Mouse (Mus musculus) forebrain, embryonic 11.5 days (tissue): Measurements from ENCODE around the gene Filip1l. TPM values are rescaled to one million over a fixed set of nuclear protein-coding genes. Genes with fewer than 3 reads are reported as not detected.

Experiments used
- ATAC-seq: fragments of 200-750 bp; cut with Nextera tagmentation; replicated peaks from 2 replicates; pipeline ENCODE4 v1.8.0; 2017; ENCODE audit warnings: moderate TSS enrichment; ENCODE audit not compliant: low FRiP score
- DNase-seq: peaks from one replicate; pipeline ENCODE4 v3.0.0-alpha.2; 2017; ENCODE audit warnings: low spot score
- H3K27ac ChIP-seq: fragments of 300-500 bp; sonication (generic); 2 replicates; pipeline ENCODE4 v1.5.1; 2014; ENCODE audit warnings: low read depth, low read length
- H3K27me3 ChIP-seq: fragments of 300-500 bp; sonication (generic); 2 replicates; pipeline ENCODE4 v1.6.1; 2014; ENCODE audit warnings: mild to moderate bottlenecking, low read length, mixed read lengths; ENCODE audit not compliant: control insufficient read depth, insufficient read depth
- H3K36me3 ChIP-seq: fragments of 300-500 bp; sonication (generic); 2 replicates; pipeline ENCODE4 v1.6.1; 2014; ENCODE audit warnings: mild to moderate bottlenecking, low read length, moderate library complexity, mixed read lengths; ENCODE audit not compliant: control insufficient read depth, insufficient read depth
- H3K4me1 ChIP-seq: fragments of 300-500 bp; sonication (generic); replicated peaks from 2 replicates; pipeline ENCODE4 v1.6.1; 2014; ENCODE audit warnings: low read length, mixed read lengths; ENCODE audit not compliant: control insufficient read depth, insufficient read depth
- H3K4me2 ChIP-seq: fragments of 300-500 bp; sonication (generic); 2 replicates; pipeline ENCODE4 v1.6.1; 2014; ENCODE audit warnings: low read depth, mild to moderate bottlenecking, low read length, moderate library complexity, mixed read lengths; ENCODE audit not compliant: severe bottlenecking
- H3K4me3 ChIP-seq: fragments of 300-500 bp; sonication (generic); 2 replicates; pipeline ENCODE4 v1.5.1; 2014; ENCODE audit warnings: low read depth, low read length
- H3K9ac ChIP-seq: fragments of 300-500 bp; sonication (generic); 2 replicates; pipeline ENCODE4 v1.6.1; 2014; ENCODE audit warnings: low read length
- H3K9me3 ChIP-seq: fragments of 300-500 bp; sonication (generic); 2 replicates; pipeline ENCODE4 v1.6.1; 2016; ENCODE audit warnings: low read length, mixed read lengths; ENCODE audit not compliant: control insufficient read depth
- WGBS: fragments of 180-500 bp; shearing (Covaris S2); extraction: QIAGEN DNeasy Blood & Tissue Kit; methylation state at CpG from one replicate; pipeline ENCODE4 v1.1.7; 2014; 5-methylcytosine and 5-hydroxymethylcytosine counted together
- polyA plus RNA-seq: library from polyadenylated mRNA; unstranded; fragments of >200 nt; fragmentation: Nextera tagmentation; extraction: Ambion mirVana; gene quantifications from 2 replicates; pipeline ENCODE4 v1.2.1, GENCODE M21; 2014

Filip1l gene
- polyA plus RNA-seq, 1 experiment from 2014 or later = 10.0 TPM

DNA sequence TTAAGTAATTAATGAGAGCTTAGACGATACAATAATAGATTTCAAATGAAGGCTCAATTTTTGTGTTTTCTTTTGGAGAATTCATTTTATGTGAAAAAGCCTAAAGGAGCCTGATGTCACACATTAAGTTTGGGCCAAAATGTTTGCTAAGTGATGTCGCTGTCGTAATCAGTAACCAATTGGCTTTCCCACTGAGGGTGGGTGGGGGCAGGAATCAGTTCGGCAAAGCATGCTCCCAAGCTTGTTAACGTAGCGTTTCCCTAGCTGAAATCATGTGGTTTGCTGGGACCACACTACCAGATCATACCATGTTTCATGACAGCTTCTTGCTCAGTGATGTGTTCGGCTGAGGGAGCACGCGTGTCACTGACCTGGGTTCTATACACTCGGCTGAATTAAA lies 162.7 kb downstream of the Filip1l start:
- no peak overlapping the region for H3K4me3 ChIP-seq
- DNase-seq (no peak), ATAC-seq (no peak)
- no peaks in the 10 kb centered on the region for H3K9me3 ChIP-seq
- H3K4me1 ChIP-seq = no peaks in the 10 kb centered on the region
- H3K27ac ChIP-seq = no peak overlapping the region
- H3K36me3 ChIP-seq = no peaks in the 10 kb centered on the region
- H3K27me3 ChIP-seq = no peaks in the 10 kb centered on the region
- WGBS = 90% methylated on average over 10 of the region's 10 CpGs
- no peak overlapping the region for H3K9ac ChIP-seq
- H3K4me2 ChIP-seq = no peak overlapping the region

DNA sequence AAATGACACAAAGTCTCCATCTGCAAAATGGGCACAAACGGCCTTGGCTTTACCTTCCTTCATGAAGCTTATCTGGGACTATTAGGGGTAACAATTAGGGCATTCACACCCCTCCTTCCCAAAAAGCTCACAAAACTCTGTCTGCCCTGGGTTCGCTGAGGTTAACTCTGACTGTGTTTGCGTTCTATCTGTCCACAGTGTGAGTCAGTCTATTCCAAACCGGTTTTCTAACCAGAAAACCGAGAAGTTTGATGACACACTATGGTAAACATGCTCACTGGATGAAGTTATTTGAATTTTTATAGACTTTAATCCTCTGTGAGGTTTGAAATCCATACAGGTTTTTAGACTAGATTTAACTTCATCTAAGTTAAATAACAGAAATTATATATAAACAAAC lies 172.2 kb downstream of the Filip1l start:
- ATAC-seq = no peak
- no peaks in the 10 kb centered on the region for H3K27me3 ChIP-seq
- WGBS = 81% methylated on average over 5 of the region's 5 CpGs
- H3K4me1 ChIP-seq = no peaks in the 10 kb centered on the region
- no peak for DNase-seq
- no peak overlapping the region for H3K27ac ChIP-seq
- H3K9me3 ChIP-seq = no peaks in the 10 kb centered on the region
- no peak overlapping the region for H3K4me2 ChIP-seq
- H3K4me3 ChIP-seq = no peak overlapping the region
- H3K9ac ChIP-seq = no peak overlapping the region
- H3K36me3 ChIP-seq = no peaks in the 10 kb centered on the region

DNA sequence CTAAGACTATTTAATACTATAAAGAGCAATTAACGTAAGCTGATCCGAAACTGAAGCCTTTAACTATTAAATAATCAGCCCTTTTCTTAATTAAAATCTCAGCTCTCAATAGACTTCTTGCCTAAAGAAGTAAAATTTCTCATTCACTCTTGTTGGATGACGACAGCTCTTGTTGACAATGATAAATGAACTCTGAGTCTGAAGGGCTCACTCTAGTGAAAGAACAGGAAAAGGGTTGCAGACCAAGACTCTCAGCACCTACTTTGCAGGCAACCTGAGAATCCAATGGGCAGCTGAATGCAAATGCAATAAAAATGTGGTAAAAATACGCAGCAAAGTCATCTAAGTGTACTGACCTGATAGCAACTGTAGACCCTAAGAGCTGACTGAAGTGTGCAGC lies 172.6 kb downstream of the Filip1l start:
- Histone ChIP-seq H3K9me3 (no peaks in the 10 kb centered on the region), H3K4me2 (no peak overlapping the region), H3K36me3 (no peaks in the 10 kb centered on the region), H3K9ac (no peak overlapping the region), H3K4me1 (no peaks in the 10 kb centered on the region), H3K4me3 (no peak overlapping the region), H3K27me3 (no peaks in the 10 kb centered on the region), H3K27ac (no peak overlapping the region)
- DNase-seq (no peak), ATAC-seq (no peak)
- WGBS = 83% methylated on average over 4 of the region's 4 CpGs

DNA sequence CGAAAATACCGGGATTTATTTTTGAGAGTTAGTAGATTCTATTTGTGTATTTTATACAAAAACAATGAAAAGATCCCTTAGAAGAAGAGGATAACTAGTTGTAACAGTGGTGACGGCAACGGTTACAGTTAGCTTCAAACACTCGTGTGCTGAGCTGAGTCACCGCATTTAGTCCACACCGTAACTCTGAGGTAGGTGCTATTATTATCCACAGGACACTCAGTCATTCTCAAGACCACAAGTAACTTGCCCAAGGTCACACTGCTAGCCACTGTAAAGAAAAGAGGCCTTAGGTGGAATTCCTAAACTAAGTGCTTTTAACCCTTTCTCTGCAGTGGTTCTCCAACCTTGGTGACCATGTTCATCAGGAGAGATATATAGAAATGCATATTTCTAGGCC lies 174.0 kb downstream of the Filip1l start:
- Histone ChIP-seq H3K9ac (no peak overlapping the region), H3K4me1 (no peaks in the 10 kb centered on the region), H3K4me3 (no peak overlapping the region), H3K27ac (no peak overlapping the region), H3K27me3 (no peaks in the 10 kb centered on the region), H3K36me3 (no peaks in the 10 kb centered on the region), H3K9me3 (no peaks in the 10 kb centered on the region), H3K4me2 (no peak overlapping the region)
- WGBS = 94% methylated on average over 7 of the region's 7 CpGs
- ATAC-seq (no peak), DNase-seq (no peak)

DNA sequence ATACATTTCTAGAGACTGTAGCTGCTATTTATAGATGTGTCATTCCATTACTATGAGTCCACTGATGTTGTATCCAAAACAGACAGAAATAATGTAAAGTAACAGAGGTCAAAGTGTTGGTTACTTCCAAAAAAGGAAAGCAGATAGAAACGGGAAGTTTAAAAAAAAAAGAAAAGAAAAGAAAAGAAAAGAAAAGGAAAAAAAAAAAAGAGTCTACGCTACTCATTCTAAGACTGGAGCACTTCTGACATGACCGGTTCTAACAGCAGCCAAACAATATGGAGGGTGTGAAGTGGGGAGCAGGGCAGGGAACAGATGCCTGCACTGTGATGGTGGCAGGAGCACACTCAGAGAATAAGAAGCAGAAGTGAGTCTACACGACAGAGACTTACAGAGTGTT lies 175.6 kb downstream of the Filip1l start:
- no peak overlapping the region for H3K4me2 ChIP-seq
- no peak overlapping the region for H3K27ac ChIP-seq
- no peaks in the 10 kb centered on the region for H3K4me1 ChIP-seq
- H3K27me3 ChIP-seq = no peaks in the 10 kb centered on the region
- no peaks in the 10 kb centered on the region for H3K9me3 ChIP-seq
- H3K4me3 ChIP-seq = no peak overlapping the region
- no peak overlapping the region for H3K9ac ChIP-seq
- 89% methylated on average over 4 of the region's 4 CpGs for WGBS
- no peak for DNase-seq
- no peak for ATAC-seq
- H3K36me3 ChIP-seq = no peaks in the 10 kb centered on the region

DNA sequence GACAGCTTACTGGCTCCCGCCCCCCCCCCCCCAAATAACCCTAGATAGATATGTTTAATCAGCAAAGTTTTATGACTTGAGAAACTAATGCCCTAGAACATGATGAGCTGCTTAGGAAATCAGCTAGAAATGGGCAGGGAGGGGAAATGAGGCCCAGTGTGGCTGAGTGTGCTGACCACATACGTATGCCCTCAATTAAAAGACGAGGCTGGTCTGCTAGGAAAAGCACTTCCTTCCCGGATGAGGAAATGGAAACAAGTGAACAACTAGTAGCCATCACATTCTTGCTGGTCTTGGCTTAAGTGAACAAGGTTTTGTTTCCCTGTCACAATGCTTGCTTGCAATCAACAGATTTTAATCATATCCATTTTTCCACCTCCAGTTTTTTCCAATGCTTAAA lies 177.7 kb downstream of the Filip1l start:
- no peaks in the 10 kb centered on the region for H3K36me3 ChIP-seq
- no peak overlapping the region for H3K4me2 ChIP-seq
- no peak overlapping the region for H3K27ac ChIP-seq
- H3K4me3 ChIP-seq = no peak overlapping the region
- no peaks in the 10 kb centered on the region for H3K4me1 ChIP-seq
- WGBS = 89% methylated on average over 4 of the region's 4 CpGs
- no peak for ATAC-seq
- no peaks in the 10 kb centered on the region for H3K9me3 ChIP-seq
- H3K9ac ChIP-seq = no peak overlapping the region
- H3K27me3 ChIP-seq = no peaks in the 10 kb centered on the region
- DNase-seq = no peak

DNA sequence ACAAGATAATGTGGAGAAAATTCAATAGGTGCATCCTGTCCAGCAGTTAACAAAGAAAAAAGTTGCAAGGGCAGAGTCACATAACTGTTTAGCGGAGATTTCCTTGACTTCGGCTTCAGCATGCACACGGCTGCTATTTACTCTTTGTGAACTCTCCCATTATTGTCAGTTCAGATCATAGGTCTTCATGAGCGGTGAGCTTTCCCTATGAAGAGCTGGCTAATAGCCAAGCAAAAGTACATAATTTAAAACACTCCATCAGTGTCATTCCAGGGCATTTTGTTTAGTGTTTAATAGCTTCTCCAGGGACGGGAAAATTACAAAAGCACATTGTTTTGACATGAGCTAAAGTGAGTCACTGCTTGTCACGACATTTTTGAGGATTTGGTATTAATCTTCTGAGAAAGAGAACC lies 179.2 kb downstream of the Filip1l start:
- no peaks in the 10 kb centered on the region for H3K27me3 ChIP-seq
- no peaks in the 10 kb centered on the region for H3K9me3 ChIP-seq
- no peak for ATAC-seq
- no peaks in the 10 kb centered on the region for H3K36me3 ChIP-seq
- no peak overlapping the region for H3K9ac ChIP-seq
- H3K4me1 ChIP-seq = no peaks in the 10 kb centered on the region
- no peak for DNase-seq
- no peak overlapping the region for H3K4me3 ChIP-seq
- no peak overlapping the region for H3K4me2 ChIP-seq
- H3K27ac ChIP-seq = no peak overlapping the region
- 47% methylated on average over 6 of the region's 6 CpGs for WGBS

DNA sequence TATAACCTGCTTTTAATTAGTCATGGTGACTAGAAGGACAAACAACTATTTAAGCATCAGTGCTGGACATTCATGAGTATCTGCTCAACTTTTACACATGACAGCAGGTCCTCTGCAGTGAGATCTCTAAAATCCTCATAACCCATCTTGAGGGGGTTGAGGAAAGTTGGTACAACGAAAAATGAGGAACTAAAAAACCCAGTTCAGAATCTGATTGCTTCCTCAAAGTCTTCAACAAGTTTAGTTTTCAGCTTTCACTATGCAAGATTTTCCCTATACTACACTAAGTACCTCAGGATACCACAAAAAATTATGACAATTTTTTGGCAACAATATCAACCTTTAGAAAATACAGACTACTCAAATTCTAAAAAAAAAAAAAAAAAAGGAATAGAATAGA lies 181.5 kb downstream of the Filip1l start:
- H3K27ac ChIP-seq = no peak overlapping the region
- 79% methylated on average over 1 of the region's 1 CpGs for WGBS
- no peak overlapping the region for H3K9ac ChIP-seq
- no peak for ATAC-seq
- no peaks in the 10 kb centered on the region for H3K9me3 ChIP-seq
- no peaks in the 10 kb centered on the region for H3K27me3 ChIP-seq
- DNase-seq = no peak
- no peak overlapping the region for H3K4me2 ChIP-seq
- no peak overlapping the region for H3K4me3 ChIP-seq
- no peaks in the 10 kb centered on the region for H3K36me3 ChIP-seq
- no peaks in the 10 kb centered on the region for H3K4me1 ChIP-seq

DNA sequence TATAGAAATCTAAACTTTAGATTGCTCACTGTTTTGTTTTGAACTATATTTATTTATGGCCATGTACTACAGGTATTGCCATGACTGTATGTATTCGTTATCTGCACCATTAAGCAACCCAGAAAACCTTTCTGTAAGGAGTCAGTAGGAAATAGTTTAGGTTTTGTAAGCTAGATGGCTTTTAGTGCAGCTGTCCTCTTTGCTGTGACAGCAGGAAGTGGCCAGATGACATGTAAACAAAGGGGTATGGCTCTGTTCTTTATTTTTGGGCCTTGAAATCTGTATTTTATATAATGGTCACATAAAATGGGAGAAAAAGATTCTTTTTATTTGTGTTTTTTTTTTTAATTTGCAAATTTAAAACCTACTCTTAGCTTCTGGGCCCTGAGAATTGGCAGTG lies 181.9 kb downstream of the Filip1l start:
- no peaks in the 10 kb centered on the region for H3K9me3 ChIP-seq
- no peak overlapping the region for H3K27ac ChIP-seq
- H3K36me3 ChIP-seq = no peaks in the 10 kb centered on the region
- no peak overlapping the region for H3K9ac ChIP-seq
- no peak overlapping the region for H3K4me3 ChIP-seq
- H3K4me1 ChIP-seq = no peaks in the 10 kb centered on the region
- ATAC-seq = no peak
- H3K4me2 ChIP-seq = no peak overlapping the region
- H3K27me3 ChIP-seq = no peaks in the 10 kb centered on the region
- WGBS = 88% methylated on average over 1 of the region's 1 CpGs
- DNase-seq = no peak
